Mouse (Mus musculus): Measurements from ENCODE around the gene Ripor1.
A peak's percentile ranks its signal among the peaks of the same experiment; 100 is the strongest.
"Not testable (repeated sequence)": the region's sequence is repeated elsewhere in the genome, so short reads cannot be mapped to it uniquely, and the experiment has no call there.

Ripor1 gene

DNA sequence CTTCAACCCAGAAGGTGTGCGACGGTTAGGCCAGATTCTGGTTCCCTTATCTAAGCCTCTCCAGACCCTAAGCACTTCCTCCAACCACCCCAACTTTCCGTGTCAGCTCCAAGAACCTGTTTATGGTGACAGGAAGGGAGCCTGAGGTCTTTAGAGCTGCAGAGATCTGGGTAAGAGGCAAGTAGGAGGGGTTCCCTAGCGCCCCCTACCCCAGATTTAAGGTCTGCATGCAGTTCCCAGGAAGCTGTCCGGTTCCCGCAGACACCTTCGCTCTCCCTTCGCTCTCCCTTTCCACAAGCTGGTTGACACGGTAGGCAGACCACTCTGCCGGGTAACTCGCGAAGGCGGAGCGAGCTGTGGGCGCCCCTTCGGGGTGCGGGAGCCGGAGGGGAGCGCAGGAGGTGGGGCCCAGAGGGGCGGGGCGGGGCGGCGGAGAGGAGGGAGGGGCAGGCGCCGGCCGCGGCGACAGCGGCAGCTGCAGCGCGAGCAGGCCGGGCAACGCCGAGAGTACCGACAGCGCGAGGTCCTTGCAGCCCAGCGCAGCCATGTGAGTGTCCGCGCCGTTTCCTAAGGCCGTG lies at the start of gene Ripor1:
Gene Ripor1, plus strand, starts transcription at position 452 of the 578 bp plus-strand sequence.
- peak; percentile 70 for DNase-seq

DNA sequence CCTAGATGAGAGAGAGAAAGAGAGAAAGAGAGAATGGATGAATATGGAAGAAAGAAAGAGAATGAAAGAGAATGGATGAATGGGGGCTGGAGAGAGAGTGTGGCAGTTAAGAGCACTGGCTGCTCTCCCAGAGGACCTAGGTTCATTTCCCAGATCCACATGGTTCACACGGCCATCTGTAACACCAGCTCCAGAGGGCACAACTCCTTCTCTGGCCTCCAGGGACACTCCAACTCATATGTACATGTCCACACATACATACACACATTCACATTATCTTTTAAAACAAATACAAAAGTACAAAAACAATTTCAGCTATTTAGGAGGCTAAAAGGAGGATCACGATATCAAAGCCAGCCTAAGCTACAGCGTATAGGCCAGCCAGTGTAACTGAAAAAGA lies 42.2 kb upstream of the Ripor1 start:
- DNase-seq, result no peak

DNA sequence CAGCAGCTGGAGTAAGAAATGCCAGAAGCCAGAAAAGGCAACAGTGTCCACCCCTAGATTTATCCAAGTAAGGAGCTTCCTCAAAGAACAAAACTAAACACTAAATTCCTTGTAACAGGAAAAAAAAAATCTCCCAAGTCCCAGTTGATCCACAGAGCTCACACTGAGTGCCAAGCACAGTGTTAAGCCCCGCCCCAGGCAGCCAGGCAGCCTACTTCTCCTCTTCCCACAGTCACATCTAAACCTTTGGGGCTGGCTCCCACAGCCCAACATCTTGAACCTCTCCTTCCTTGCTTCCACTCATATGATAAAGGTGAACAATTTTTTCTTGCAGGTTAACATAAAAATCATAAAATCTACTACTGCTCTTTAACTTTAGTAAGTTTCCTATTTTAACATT lies 41.2 kb upstream of the Ripor1 start:
- DNase-seq, result no peak

DNA sequence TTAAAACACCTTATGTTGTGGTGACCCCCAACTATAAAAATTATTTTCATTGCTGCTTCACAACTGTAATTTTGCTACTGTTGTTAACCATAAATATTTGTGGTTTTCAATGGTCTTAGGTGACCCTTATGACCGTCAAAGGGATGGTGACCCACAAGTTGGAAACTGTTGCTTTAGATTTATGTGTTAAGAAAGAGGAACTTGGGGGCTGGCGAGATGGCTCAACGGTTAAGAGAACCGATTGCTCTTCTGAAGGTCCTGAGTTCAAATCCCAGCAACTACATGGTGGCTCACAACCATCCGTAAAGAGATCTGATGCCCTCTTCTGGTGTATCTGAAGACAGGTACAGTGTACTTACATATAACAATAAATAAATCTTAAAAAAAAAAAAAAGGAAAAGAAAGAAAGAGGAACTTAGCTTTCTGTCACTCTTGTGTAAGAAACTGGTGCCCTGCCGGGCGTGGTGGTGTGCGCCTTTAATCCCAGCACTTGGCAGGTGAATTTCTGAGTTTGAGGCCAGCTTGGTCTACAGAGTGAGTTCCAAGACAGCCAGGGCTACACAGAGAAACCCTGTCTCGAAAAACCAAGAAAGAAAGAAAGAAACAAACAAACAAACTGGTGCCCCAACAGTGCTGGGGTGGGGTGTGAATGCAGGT lies 40.4 kb upstream of the Ripor1 start:
- DNase-seq, result not testable (repeated sequence)

DNA sequence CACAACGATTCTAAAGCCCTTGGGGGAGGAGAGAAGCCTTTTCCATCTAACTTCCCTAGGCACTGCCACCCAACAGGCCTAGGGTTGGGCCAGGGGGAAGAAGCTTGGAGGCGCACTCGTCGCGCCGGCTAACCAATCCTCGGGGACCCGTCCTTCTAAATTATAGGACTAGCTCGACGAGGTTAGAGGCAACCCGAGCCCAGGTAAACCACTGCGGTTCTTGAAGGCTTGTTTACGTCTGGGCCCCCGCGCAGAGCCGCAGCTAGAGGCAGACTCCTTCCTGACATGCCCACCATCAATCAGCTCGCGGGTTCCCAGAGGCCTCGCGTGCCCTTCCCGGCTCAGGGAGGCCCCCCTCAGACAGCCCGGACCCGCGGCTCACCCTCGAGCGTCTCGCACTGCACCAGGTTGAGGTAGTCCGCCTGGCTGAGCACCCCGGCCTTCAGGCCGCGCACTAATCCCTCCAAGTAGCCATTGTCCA lies 39.6 kb upstream of the Ripor1 start:
- no peak for DNase-seq

DNA sequence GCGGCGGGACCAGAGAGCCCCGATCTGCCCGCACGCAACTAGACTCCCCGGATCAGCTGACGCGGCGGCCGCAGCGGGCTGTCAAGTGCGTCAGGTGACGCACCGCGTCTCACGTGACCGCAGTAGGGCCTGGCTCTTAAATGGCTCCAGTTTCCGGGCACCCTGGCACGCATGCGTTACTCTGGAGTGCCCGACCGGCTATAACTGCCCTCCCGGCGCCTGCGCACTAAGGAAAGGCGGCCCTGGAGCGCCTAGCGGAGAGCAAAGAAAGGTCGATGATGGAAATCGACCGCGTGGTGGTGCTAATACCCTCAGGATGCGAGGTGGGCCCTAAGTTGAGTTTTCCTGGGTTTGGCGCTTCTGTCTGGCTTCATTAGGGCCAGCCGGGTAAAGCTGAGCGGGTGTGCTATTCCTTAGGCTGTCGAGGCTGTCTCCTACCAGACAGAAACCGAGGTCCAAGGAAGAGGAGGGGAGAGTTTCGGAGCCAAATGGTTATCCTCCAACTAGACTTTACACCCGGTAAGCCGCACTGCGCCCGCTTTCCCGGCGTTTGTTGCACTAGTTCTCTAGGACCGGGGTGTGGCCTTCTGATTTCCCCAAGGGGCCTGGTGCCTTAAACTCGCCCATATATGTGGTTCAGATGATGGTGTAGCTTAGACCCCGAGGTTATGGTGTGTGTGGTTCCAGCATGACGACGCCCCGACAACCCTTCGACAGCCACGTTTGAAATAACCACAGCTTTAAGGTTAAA lies 38.9 kb upstream of the Ripor1 start, which contains the start of gene Atp6v0d1:
Gene Atp6v0d1, minus strand, starts transcription at position 96 of the 751 bp plus-strand sequence.
- DNase-seq, result peak; percentile 100

DNA sequence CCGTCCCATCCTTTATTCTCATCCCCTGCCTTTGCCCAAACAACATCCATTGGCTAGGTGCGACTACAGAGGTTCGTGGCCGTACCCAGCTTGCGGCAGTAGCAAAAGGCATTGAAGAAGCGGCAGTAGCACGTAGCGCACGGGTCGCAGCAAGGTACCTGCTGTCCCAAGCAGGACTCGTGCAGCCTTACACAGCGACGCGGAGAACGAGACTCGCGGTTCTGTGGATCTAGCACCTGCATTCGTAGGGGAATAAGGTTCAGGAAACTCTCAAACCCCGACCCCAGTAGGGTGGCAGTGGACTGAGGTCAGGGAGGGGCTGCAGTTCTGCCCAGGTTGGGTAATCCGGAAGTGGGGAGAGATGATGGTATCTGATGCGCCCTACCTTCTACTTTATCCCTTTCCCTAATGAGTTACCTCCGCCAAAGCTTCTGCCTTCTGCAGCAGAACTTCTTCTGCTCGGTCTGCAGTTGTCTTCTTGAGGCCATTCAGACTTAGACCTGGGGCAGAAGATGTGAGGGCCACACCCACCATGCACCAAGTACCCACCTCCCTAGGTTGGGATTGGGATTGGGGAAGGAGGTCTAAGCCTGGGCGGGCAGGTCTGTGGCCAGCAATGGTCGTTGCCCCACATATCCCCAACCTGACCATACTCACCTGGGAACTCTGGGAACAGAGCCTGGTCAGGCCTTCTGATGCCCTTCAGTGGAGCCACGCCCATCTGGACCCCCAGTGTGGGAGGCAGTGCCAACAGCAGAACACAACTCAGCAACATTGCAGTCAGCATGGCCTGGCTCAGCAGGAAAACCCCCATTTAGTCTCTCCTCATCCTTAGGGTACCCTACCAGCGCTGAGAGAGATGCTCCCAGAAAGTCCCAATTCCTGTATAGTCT lies 38.1 kb upstream of the Ripor1 start:
- peak; percentile 65 for DNase-seq

DNA sequence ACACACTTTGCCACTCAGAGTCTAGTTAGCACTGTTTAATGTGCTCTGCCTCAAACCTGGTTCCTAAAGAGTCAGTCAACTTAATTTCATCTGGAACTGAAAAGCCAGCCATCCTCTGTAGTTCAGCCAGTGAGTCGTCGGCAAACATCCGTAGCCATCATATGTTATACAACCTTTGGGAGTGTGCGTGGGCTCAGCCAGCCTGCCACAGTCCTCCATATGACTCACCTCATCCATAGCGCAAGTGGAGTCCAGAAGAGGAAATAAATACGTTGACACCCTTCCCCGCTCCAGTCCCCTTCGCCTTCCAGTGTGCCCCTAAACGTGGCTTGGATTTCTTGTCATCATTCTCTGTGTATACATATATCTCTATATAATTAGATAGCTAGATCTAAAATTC lies 33.2 kb upstream of the Ripor1 start:
- no peak for DNase-seq

DNA sequence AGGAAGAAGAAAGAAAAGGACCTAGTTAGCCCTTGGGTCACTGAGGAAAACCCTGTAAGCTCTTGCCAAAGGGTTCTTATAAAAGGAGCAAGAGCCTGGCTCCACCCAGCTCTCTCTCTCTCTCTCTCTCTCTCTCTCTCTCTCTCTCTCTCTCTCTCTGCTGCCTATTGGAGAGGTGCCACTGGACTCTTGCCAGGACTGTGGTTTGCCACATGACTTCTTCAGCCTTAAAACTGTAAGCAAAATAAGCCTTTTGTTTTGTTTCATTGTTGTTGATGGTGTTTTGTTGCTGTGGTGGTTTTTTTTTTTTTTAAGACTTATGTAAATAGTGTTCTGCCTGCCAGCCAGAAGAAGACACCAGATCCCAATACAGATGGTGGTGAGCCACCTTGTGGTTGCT lies 31.6 kb upstream of the Ripor1 start:
- no peak for DNase-seq

DNA sequence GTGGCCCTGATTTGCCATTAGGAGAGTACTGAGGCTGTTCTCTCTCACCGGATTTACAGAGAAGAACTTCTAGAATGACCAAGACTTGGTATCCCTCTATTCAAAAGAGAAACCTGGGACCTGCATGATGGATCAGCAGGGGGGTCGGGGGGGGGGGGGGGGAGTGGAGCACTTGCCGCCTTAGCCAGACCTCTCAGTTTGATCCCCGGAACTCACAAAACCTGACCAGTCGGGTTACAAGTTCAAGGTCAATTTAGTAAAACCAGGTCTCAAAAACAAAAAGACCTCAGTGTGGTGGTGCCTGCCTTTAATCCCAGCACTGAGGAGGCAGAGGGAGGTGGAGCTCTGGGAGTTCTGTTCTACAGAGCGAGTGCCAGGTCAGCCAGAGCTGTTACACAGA lies 30.3 kb upstream of the Ripor1 start:
- DNase-seq, result no peak

DNA sequence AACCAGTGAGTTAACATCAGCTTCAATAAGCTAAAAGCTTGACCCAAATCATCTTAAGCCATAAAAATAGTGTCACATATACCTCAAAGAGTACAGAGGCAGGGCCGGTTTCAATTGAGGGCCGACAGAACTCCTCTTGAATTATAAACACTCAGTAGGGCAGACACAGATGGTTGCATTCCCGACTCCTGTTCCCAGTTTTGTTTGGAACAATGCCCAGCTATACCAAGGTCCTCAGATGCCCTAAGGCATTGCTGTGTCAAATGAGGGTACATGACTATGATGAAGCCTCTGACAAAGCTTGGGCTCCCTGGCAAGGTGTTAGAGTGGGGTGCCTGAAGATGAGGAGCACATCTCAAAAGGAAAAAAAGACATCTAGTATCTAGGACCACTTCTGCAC lies 29.5 kb upstream of the Ripor1 start:
- no peak for DNase-seq

DNA sequence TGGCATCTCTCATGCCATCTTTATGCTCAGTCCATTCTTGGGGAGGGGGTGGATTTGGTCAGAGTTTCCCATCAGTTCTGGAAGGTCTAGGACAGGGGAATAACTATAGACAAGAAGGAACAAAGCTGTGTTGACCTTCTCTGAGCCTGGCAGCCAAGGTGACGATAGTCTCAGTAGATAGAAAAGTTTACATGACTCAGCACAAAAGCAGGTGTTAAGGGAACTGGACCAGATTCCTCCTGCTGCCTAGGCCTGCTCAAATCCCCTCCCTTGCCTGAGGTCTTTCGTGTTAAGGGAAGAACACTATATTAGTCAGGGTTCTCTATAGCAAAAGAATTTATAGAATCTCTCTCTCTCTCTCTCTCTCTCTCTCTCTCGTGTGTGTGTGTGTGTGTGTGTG lies 25.3 kb upstream of the Ripor1 start:
- DNase-seq, result no peak

DNA sequence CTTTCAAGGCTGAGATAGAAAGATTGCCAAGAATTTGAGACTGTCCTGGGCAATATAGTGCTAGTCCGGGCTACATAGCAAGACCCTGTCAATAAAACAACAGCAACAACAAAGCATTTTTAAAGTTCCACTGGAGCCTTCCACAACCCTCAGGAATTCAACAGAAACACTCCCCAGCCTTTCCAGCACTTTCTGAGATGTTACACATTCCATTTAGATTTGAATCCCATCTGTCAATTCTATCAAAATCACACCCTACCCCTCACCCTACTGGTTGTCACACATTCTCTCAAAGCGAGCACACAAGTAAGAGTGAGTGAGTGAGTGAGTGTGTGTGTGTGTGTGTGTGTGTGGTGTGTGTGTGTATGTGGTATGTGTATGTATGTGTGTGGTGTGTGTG lies 12.6 kb upstream of the Ripor1 start:
- no peak for DNase-seq

DNA sequence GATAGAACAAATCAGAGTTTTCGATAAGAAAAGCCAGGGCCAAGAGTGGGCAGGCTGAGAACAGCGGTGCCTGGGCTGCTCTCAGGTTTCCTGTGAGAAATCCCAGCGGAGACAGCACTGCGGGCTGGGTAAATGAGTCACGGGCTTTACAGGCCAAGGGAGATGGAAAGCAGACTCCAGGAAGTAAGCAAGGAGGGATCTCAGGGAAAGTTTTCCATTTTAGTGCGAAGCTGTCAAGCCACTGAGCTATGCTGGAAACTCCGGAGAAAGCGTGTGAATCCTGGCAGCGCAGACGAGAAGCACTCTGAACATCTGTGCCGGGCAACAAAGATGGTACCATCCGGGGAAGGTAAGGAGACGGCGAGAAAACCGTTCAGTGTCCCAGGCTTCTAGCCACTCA lies 11.2 kb upstream of the Ripor1 start:
- no peak for DNase-seq

DNA sequence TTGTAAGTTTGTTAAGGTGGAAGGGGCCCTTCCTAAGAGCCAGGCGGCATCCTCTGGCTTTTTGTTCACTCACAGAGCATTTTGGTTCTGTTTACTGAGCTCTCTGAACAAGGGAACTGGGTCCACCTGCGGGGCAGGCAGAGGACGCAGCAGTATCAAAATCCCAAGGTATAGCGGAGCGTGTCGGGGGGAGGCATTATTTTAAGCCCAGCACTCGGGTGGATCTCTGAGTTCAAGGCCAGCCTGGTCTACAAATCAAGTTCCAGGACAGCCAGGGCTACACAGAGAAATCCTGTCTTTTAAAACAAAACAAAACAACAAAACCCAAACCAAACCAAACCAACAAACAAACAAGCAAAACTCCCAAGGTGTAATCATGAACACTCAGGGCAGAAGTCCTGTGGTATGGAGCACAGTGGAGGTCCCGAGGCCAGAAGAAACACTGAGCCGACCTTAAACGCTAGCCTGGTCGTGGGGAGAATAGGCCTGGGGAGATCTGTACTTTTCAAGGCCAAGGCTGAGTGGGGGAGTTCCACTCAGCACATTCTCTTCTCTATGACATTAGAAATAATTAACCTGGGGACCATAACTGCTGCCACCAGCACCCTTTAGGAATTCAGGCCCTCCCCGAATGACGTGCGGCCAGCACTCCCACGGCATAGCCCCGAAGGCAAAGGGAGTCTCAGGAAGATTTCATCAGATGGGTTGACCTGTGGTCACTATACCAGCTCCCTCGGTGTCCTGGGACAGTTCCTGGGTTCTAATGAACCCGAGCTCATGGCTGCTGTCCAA lies 10.4 kb upstream of the Ripor1 start:
- DNase-seq, result no peak

DNA sequence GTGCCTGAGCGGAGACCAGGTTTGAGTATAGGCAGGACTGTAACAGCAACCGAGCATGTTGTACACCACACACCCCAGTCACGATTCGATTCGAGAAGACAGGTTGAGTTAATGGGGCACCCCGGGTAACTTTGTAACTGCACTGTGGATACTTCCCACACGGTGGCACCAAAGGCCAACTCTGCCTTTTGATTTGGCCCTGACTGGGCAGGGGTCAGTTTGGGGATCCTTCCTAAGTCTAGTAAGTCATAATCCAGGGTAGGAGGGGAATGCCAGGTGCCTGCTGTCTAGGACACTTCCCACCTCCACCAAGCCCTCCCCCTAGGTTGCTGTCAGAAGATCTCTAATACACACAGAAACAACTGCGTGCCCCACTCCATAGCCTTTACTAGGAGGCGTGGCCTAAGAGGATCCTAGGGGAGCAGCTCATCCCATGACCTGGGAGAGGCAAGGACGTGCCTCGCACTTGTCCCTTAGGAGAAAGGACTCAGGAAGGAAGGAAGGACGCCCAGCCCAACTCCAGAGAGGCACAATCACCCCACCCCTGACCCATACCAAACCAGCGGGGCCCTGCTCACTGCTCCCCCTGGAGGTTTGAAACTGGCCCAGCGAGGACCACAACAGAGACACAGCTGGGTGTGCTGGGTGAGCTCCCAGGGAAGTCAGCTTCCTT lies 8.6 kb upstream of the Ripor1 start:
- peak; percentile 42 for DNase-seq

DNA sequence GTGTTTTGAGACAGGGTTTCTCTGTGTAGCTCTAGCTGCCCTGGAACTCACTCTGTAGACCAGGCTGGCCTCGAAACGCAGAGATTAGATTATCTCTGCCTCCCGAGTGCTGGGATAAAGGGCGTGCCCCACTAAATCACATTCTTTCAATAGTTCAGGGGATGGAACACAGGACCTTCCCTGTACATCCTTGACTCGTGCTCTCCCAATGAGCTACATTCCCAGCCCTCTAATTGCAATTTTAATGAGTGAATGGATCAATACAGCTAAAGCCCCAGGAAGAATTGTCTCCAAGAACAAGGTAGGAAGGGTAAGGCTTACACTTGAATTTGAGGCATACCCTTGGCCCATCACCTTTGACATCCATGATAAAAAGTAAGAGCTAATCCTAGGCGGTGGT lies 6.3 kb upstream of the Ripor1 start:
- DNase-seq, result no peak

DNA sequence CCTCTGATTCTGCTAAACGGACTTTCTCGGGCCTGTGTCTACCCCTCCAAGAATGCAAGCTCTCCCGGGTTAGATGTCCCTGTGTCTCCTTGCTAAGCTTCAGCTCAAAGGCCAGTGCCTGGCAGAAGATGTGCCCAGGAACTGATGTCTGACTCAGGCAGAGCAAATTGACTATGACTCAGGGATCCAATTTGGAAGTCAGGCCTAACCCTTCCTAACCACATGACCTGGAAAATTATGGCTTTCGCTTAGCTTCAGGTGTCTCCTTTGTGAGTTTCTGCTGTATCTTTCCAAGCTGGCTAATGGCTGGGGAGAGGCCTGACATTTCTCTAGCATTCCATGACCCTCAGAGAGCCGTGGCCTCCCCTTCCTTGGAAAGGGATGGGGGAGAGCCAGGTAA lies 3.8 kb upstream of the Ripor1 start:
- no peak for DNase-seq

DNA sequence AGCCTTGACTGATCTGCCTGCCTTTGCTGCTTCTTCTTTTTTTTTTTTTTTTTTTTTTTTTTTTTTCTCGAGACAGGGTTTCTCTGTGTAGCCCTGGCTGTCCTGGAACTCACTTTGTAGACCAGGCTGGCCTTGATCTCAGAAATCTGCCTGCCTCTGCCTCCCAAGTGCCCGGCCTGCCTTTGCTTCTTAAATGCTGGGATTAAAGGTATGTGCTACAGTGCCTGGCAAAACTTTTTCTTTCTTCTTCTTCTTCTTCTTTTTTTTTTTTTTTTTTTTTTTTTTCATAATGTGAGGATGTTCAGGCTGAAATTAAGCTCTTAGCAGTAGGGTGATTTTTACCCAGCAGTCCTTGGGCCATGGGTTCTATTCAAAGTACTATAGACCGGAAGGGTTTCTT lies 2.5 kb upstream of the Ripor1 start:
- DNase-seq, result not testable (repeated sequence)

DNA sequence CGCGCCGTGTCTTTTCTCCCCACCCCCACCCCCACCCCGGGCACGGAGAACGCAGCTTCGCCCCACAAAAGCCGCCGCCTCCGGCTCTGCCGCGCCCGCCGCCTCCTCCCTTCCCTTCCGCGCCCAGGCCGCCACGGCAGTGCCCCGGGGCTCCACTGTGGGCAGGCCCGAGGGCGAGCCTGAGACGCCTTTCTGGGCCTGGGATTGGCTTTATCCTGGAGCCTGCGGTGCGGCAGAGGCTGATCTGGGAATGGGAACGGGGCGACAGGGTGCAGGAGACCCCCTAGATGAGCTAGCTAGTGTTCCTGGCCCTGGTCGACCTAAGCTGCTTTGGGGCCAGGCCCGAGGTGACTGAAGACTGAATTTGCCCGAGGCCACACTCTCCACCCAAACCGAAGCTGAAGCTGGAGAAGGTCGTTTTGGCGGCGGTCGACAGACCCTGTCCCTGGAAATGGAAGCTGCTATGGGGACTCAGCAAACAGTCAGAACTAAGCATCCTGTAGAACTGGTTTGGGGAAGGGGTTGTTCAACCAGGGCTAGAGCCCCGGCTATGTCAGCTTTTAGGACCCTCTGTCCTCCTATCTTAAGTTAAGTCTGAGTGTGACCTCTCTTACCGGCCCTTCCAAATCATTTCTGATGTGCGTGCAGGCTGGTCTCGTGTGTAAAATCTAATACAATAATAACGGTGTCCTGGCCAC lies 585 bp downstream of the Ripor1 start:
- peak; percentile 49 for DNase-seq

Measured in cerebellum, adult 11-12 months (tissue).